Mouse (Mus musculus) liver, embryonic 16.5 days (tissue): ENCODE data around the gene Slc40a1. TPM values are rescaled to one million over a fixed set of nuclear protein-coding genes. Genes with fewer than 3 reads are reported as not detected.

Experiments
- ATAC-seq: fragments of 200-750 bp; cut with Nextera tagmentation; 2 replicates; pipeline ENCODE4 v1.8.0; 2017; ENCODE audit warnings: low read depth, mild to moderate bottlenecking, moderate number of reproducible peaks, moderate library complexity
- H3K27ac ChIP-seq: fragments of 300-500 bp; sonication (generic); 2 replicates; pipeline ENCODE4 v1.5.1; 2014; ENCODE audit warnings: mild to moderate bottlenecking, low read length
- H3K27me3 ChIP-seq: fragments of 300-500 bp; sonication (generic); 2 replicates; pipeline ENCODE4 v1.6.1; 2014; ENCODE audit warnings: low read depth, low read length, mixed read lengths; ENCODE audit not compliant: control insufficient read depth, insufficient read depth
- H3K36me3 ChIP-seq: fragments of 300-500 bp; sonication (generic); 2 replicates; pipeline ENCODE4 v1.6.1; 2014; ENCODE audit warnings: mild to moderate bottlenecking; ENCODE audit not compliant: control insufficient read depth, insufficient read depth
- H3K4me1 ChIP-seq: fragments of 300-500 bp; sonication (generic); 2 replicates; pipeline ENCODE4 v1.6.1; 2014; ENCODE audit warnings: low read depth, low read length, mixed read lengths; ENCODE audit not compliant: control insufficient read depth
- H3K4me2 ChIP-seq: fragments of 300-500 bp; sonication (generic); 2 replicates; pipeline ENCODE4 v1.6.1; 2014; ENCODE audit warnings: low read depth, low read length, mixed read lengths
- H3K4me3 ChIP-seq: fragments of 300-500 bp; sonication (generic); 2 replicates; pipeline ENCODE4 v1.5.1; 2014; ENCODE audit warnings: low read depth, mild to moderate bottlenecking, low read length
- H3K9ac ChIP-seq: fragments of 300-500 bp; sonication (generic); 2 replicates; pipeline ENCODE4 v1.6.1; 2014; ENCODE audit warnings: low read depth, low read length
- H3K9me3 ChIP-seq: fragments of 300-500 bp; sonication (generic); replicated peaks from 2 replicates; pipeline ENCODE4 v1.6.1; 2016; ENCODE audit warnings: low read length; ENCODE audit not compliant: control insufficient read depth
- WGBS: fragments of 180-500 bp; shearing (Covaris S2); extraction: QIAGEN DNeasy Blood & Tissue Kit; methylation state at CpG from one replicate; pipeline ENCODE4 v1.1.7; 2014; ENCODE audit not compliant: insufficient replicate concordance; 5-methylcytosine and 5-hydroxymethylcytosine counted together
- polyA plus RNA-seq: library from polyadenylated mRNA; unstranded; fragments of >200 nt; fragmentation: Nextera tagmentation; extraction: Ambion mirVana; gene quantifications from 2 replicates; pipeline ENCODE4 v1.2.1, GENCODE M21; 2015

Slc40a1 gene
- polyA plus RNA-seq, 1 experiment from 2014 or later: 179 TPM

DNA sequence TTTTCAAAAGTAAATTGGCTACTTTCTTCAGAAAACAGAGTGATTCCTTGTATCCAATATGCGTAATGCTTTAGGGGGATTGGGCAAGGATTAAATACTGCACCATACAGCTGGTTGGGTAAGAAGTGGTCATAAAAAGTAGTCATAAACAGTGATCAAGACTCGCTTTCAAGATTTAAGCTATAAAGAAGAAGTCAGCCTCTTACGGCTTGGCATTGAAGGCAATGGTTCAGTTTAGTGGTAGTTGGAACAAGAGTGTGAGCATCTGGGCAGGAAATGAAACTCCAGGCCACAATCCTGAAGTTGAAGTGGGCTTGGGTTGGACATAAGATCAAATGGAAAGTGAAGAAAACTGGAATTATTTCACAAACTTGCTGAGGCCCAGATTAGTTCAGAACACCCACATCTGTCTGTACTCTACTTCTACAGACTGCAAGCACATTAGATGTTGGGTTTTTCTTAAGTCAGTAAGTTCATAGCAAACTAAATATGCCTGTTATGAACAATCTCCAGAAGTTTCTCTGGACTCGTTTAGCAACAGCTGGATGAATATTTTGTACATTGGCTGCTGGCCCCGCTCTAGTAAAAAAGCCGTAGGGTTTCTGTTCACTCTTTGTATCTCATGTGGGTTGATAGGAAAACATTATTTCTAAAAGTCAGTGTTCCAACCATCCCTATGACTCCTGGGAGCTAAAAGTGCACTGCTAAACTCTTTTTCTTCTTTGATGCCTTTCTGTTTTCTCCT, 32.0 kb downstream of the Slc40a1 start:
- no peaks in the 10 kb centered on the region for H3K36me3 ChIP-seq
- 68% methylated on average over 6 of the region's 6 CpGs for WGBS
- ATAC-seq: no peak

DNA sequence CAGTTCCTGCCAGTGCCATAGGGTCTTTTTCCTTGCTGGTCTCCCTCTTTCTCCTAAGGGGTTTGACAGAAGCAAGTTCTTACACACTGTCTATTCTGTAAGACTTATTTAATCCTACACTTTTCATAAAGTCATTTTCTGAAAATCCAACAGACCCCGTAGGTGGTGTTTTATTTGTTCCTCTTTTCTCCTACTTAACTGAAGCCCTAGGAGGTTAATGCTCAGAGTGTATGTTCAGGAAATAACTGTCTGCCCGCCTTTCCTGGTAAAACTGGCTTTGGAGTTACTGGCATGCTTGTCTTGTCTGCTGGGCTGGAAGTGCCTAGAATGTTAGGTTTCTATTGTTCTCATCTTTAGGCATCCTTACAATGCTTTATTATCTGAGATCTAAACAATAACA, 34.3 kb downstream of the Slc40a1 start:
- H3K4me1 ChIP-seq: no peaks in the 10 kb centered on the region
- H3K36me3 ChIP-seq: no peaks in the 10 kb centered on the region
- 20% methylated on average over 2 of the region's 2 CpGs for WGBS
- H3K4me2 ChIP-seq: no peak overlapping the region
- H3K9ac ChIP-seq: no peak overlapping the region
- no peaks in the 10 kb centered on the region for H3K9me3 ChIP-seq
- no peak overlapping the region for H3K27ac ChIP-seq
- H3K27me3 ChIP-seq: no peaks in the 10 kb centered on the region
- no peak for ATAC-seq
- no peak overlapping the region for H3K4me3 ChIP-seq

More for the DNA sequence above, 32.0 kb downstream of the Slc40a1 start:
- Histone ChIP-seq H3K27ac (no peak overlapping the region), H3K4me2 (no peak overlapping the region), H3K27me3 (no peaks in the 10 kb centered on the region), H3K9me3 (no peaks in the 10 kb centered on the region), H3K9ac (no peak overlapping the region), H3K4me1 (no peaks in the 10 kb centered on the region), H3K4me3 (no peak overlapping the region)

DNA sequence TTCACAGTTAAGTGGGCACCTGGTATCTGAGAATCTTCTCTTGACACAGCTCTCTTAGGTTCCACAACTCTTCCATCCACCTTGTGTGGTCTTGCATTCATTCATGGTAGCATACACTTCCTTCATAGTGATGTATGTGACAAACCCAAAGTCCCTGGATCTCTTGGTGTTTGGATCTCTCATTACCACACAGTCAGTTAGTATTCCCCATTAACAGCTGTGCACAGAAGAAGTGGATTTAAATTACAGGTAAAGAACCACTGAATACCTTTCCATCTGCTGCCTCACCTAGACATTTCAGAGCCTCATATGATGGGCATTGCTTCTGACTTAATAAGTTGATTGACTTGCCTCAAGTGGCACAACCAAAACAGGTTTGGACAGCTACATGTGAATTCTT, 36.1 kb downstream of the Slc40a1 start, which contains the start of gene Gm5269:
TSS of gene Gm5269 (minus strand) at position 101 of the 400 bp plus-strand sequence.
- no peak for ATAC-seq
- H3K9ac ChIP-seq: no peak within 1 kb of the TSS
- H3K36me3 ChIP-seq: no peaks in the 10 kb centered on the region
- no peaks in the 10 kb centered on the region for H3K9me3 ChIP-seq
- H3K4me2 ChIP-seq: no peak within 1 kb of the TSS
- no peaks in the 10 kb centered on the region for H3K4me1 ChIP-seq
- no peaks in the 10 kb centered on the region for H3K27me3 ChIP-seq
- no peak within 1 kb of the TSS for H3K4me3 ChIP-seq
- H3K27ac ChIP-seq: no peak within 1 kb of the TSS

DNA sequence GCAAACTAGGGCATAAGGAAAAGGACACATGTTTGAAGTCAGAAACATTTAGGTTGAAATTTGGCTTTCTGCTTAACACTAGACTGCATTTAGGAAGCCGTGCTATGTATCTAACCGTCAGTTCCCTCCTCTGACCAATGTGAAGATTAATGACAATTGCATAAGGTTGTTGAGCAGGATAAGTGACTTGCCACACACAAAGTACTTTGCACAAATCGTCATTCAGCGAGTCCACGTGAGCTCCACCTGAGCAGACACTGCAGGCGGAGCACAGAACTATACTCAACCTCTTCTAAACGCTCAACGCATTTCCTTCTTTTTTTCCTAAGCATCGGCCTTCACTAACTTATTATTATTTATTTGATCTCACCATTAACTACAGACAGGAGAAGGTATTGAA, 39.5 kb downstream of the Slc40a1 start:
- no peaks in the 10 kb centered on the region for H3K9me3 ChIP-seq
- H3K4me3 ChIP-seq: no peak overlapping the region
- no peak overlapping the region for H3K9ac ChIP-seq
- H3K27me3 ChIP-seq: no peaks in the 10 kb centered on the region
- no peak overlapping the region for H3K4me2 ChIP-seq
- no peaks in the 10 kb centered on the region for H3K4me1 ChIP-seq
- ATAC-seq: no peak
- H3K36me3 ChIP-seq: no peaks in the 10 kb centered on the region
- no peak overlapping the region for H3K27ac ChIP-seq
- 72% methylated on average over 9 of the region's 9 CpGs for WGBS

DNA sequence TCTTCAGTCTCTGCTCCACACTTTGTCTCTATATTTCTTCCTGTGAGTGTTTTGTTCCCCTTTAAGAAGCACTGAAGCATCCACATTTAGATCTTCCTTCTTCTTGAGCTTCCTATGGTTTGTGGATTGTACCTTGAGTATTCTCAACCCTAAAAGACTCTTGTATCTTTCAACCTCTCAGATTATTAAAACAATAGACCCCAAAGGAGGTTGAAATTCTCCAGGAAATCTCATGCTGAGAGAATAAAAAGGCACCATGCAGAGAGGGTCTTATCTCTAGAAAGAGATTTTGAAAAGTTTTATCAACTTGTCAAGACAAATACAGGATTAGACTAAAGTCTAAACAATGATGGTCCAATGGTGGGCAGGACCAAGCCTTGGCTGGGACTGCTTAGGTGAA, 42.9 kb downstream of the Slc40a1 start:
- Histone ChIP-seq H3K36me3 (no peaks in the 10 kb centered on the region), H3K27ac (no peak overlapping the region), H3K9me3 (no peaks in the 10 kb centered on the region), H3K4me1 (no peaks in the 10 kb centered on the region), H3K4me2 (no peak overlapping the region), H3K4me3 (no peak overlapping the region), H3K27me3 (no peaks in the 10 kb centered on the region), H3K9ac (no peak overlapping the region)
- no peak for ATAC-seq

DNA sequence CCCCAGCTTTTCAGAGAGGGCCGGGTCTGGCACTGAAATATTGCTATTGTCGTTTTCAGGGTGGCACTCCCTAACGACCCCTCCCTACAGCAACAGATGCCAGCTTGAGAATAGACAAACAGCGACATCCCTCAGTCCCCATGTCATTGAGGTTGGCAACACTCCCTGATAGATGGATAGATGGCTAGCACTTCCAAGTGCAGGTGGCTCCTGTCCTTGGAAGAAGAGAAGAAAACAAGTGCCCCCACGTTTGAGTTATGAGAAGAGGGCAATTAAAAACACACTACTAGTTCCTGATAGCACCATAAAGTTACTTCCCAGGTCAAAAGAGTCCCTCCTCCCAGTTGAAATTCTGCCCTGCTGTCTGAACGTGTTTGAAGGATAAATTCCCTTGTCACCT, 44.2 kb downstream of the Slc40a1 start:
- Histone ChIP-seq H3K9me3 (no peaks in the 10 kb centered on the region), H3K9ac (no peak overlapping the region), H3K27me3 (no peaks in the 10 kb centered on the region), H3K27ac (no peak overlapping the region), H3K36me3 (no peaks in the 10 kb centered on the region), H3K4me2 (no peak overlapping the region), H3K4me1 (no peaks in the 10 kb centered on the region), H3K4me3 (no peak overlapping the region)
- WGBS: 49% methylated on average over 6 of the region's 6 CpGs
- no peak for ATAC-seq

DNA sequence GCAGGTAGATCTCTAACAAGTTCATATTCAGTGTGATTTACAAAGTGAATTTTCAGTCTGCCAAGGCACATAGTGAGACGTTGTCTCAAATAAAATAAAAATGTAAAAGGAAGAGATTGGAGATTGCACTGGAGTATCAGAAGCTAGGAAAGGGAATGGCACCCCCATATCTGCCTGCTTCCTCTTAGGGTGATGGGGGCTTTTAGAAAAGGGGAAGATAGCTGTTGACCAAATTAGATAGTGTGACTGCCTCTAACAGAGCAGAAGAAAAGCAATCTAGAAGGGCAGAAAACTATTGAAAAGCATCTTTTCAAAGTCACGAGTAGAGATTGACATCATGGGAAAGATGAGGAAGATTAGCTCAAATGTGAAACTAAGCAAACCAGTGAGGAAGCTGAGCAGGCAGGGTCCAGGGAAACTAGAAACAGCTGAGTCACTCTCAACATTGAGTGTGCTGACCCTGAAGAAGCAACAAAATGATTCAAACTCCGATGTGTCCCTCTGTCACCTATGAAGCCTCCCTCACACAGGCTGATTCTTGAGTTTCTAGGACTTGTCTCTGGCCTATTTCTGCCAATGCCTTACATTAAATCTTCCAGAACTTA, 45.0 kb downstream of the Slc40a1 start:
- Histone ChIP-seq H3K36me3 (no peaks in the 10 kb centered on the region), H3K4me1 (no peaks in the 10 kb centered on the region), H3K9me3 (no peaks in the 10 kb centered on the region), H3K27ac (no peak overlapping the region), H3K9ac (no peak overlapping the region), H3K4me2 (no peak overlapping the region), H3K4me3 (no peak overlapping the region), H3K27me3 (no peaks in the 10 kb centered on the region)
- ATAC-seq: peak; percentile 32
- WGBS: 33% methylated on average over 3 of the region's 3 CpGs

DNA sequence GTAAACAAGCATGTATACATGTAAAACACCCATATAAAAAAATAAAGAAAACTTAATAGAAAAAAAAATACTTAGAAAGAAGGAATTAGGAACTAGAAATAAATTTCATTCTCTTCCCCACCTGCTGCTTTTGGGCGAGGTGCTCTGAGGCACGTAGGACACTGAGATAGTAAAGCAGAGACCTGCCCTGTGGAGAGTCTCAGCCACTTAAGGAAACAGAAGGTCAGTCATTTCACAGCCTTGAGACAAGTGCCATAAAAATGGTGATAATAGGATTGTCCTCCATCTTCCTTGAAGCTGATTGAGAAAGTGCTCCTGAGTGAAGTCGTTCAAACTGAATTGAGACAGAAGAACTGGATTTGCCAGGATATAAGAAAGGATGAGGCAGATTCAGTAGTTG, 48.9 kb downstream of the Slc40a1 start:
- WGBS: 57% methylated on average over 3 of the region's 3 CpGs
- H3K4me3 ChIP-seq: no peak overlapping the region
- no peak for ATAC-seq
- no peaks in the 10 kb centered on the region for H3K36me3 ChIP-seq
- H3K4me1 ChIP-seq: peaks cover 19% of the 10 kb centered on the region
- H3K27ac ChIP-seq: no peak overlapping the region
- H3K9ac ChIP-seq: no peak overlapping the region
- no peak overlapping the region for H3K4me2 ChIP-seq
- H3K27me3 ChIP-seq: no peaks in the 10 kb centered on the region
- no peaks in the 10 kb centered on the region for H3K9me3 ChIP-seq

DNA sequence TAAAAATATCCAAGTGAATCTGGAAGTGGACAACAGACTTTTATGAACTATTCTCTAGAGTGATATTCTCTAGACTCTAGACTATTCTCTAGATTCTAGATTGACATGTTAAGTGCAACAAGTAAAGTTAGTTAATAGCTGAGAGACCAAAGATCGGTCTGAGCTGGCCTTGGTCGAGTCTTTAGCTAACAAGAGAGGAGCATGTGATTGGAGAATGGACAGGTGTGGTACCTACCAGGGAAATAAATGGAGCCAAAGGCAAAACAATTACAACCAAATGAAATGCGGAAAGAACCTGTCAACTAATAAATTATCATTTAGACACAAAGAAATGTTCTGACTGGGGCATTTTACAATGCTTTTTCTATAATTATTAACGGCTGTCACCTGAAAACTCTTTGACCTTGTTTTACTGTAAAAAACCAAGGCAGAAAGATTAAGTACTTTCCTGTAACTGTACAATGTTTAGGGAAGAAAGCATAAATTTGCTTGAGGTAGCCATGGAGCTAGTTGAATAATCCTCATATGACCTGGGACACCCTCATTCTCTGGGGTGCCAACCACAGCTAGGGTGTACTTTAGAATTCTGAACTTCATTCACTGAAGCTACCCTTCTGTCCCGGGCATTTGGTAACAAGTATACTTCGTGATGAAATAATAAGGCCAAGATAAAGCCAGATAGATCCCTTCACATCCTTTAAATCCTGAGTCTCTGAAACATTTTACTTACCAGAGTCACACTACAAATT, 49.7 kb downstream of the Slc40a1 start:
- peaks cover 24% of the 10 kb centered on the region for H3K4me1 ChIP-seq

More for the DNA sequence above, 49.7 kb downstream of the Slc40a1 start:
- no peak overlapping the region for H3K27ac ChIP-seq
- no peaks in the 10 kb centered on the region for H3K36me3 ChIP-seq
- no peaks in the 10 kb centered on the region for H3K27me3 ChIP-seq
- H3K9me3 ChIP-seq: no peaks in the 10 kb centered on the region
- H3K4me3 ChIP-seq: no peak overlapping the region
- 76% methylated on average over 6 of the region's 6 CpGs for WGBS
- H3K9ac ChIP-seq: no peak overlapping the region
- ATAC-seq: no peak
- no peak overlapping the region for H3K4me2 ChIP-seq
